Mouse (Mus musculus) embryo, embryonic 10.5 days (tissue): ENCODE data around the gene Cfap20.
A peak's percentile ranks its signal among the peaks of the same experiment; 100 is the strongest.
"Not testable (repeated sequence)": the region's sequence is repeated elsewhere in the genome, so short reads cannot be mapped to it uniquely, and the experiment has no call there.

Experiments
- DNase-seq: peaks from one replicate; pipeline ENCODE4 v3.0.0-alpha.2; 2015; ENCODE audit warnings: low spot score

Gene Cfap20

GRCm38 (mm10) chr8:95411309-95411972 lies 23.2 kb downstream of the Cfap20 start:
- DNase-seq, result no peak

- no peak for DNase-seq
These were observed 25.2 kb downstream of the Cfap20 start for GRCm38 (mm10) chr8:95409518-95409917.

- no peak for DNase-seq
These were observed 33.6 kb downstream of the Cfap20 start for GRCm38 (mm10) chr8:95401091-95401490.

GRCm38 (mm10) chr8:95399131-95399530 lies 35.5 kb downstream of the Cfap20 start:
- DNase-seq, result no peak

- DNase-seq, result no peak
These were observed 37.5 kb downstream of the Cfap20 start for GRCm38 (mm10) chr8:95397201-95397600.

- DNase-seq, result peak; percentile 34
These were observed 37.9 kb downstream of the Cfap20 start for GRCm38 (mm10) chr8:95396752-95397151.

GRCm38 (mm10) chr8:95395186-95395918 lies 39.3 kb downstream of the Cfap20 start:
- no peak for DNase-seq

GRCm38 (mm10) chr8:95392604-95393003 lies 42.1 kb downstream of the Cfap20 start:
- no peak for DNase-seq

- no peak for DNase-seq
These were observed 43.6 kb downstream of the Cfap20 start for GRCm38 (mm10) chr8:95391101-95391500.

- DNase-seq, result no peak
These were observed 44.4 kb downstream of the Cfap20 start for GRCm38 (mm10) chr8:95390312-95390711.

GRCm38 (mm10) chr8:95387936-95388335 lies 46.7 kb downstream of the Cfap20 start:
- DNase-seq, result no peak

GRCm38 (mm10) chr8:95387221-95387620 lies 47.4 kb downstream of the Cfap20 start:
- no peak for DNase-seq

- DNase-seq, result no peak
These were observed 48.6 kb downstream of the Cfap20 start for GRCm38 (mm10) chr8:95386037-95386436.

GRCm38 (mm10) chr8:95384501-95384900 lies 50.2 kb downstream of the Cfap20 start:
- no peak for DNase-seq

- no peak for DNase-seq
These were observed 53.1 kb downstream of the Cfap20 start for GRCm38 (mm10) chr8:95381595-95381994.

- DNase-seq, result no peak
These were observed 53.7 kb downstream of the Cfap20 start for GRCm38 (mm10) chr8:95380953-95381352.

GRCm38 (mm10) chr8:95378928-95379327 lies 55.7 kb downstream of the Cfap20 start:
- not testable (repeated sequence) for DNase-seq

GRCm38 (mm10) chr8:95377863-95378291 lies 56.8 kb downstream of the Cfap20 start:
- peak; percentile 29 for DNase-seq

- DNase-seq, result no peak
These were observed 57.6 kb downstream of the Cfap20 start for GRCm38 (mm10) chr8:95377101-95377500.

GRCm38 (mm10) chr8:95376309-95376999 lies 58.2 kb downstream of the Cfap20 start:
- DNase-seq, result no peak

GRCm38 (mm10) chr8:95375374-95375930 lies 59.2 kb downstream of the Cfap20 start:
- DNase-seq, result no peak

- no peak for DNase-seq
These were observed 60.2 kb downstream of the Cfap20 start for GRCm38 (mm10) chr8:95374429-95374828.
